Mouse (Mus musculus) kidney, postnatal 0 days (tissue): ENCODE measurements at regions not wholly inside any gene's neighbourhood (a gene's known extent, or its start where the extent isn't known, plus 50 kb on each side); places are given as distances from the start of the nearest gene placed in this dataset.

Experiments used
- ATAC-seq: fragments of 200-750 bp; cut with Nextera tagmentation; replicated peaks from 2 replicates; pipeline ENCODE4 v1.8.0; 2017; ENCODE audit warnings: low read depth, moderate number of reproducible peaks, moderate TSS enrichment, moderate library complexity; ENCODE audit not compliant: low FRiP score
- DNase-seq: peaks from one replicate; pipeline ENCODE4 v3.0.0-alpha.2; 2016; ENCODE audit warnings: low spot score
- H3K27ac ChIP-seq: fragments of 300-500 bp; sonication (generic); 2 replicates; pipeline ENCODE4 v1.5.1; 2014; ENCODE audit warnings: mild to moderate bottlenecking
- H3K27me3 ChIP-seq: fragments of 300-500 bp; sonication (generic); 2 replicates; pipeline ENCODE4 v1.6.1; 2014; ENCODE audit warnings: low read length, mixed read lengths; ENCODE audit not compliant: insufficient read depth
- H3K36me3 ChIP-seq: fragments of 300-500 bp; sonication (generic); 2 replicates; pipeline ENCODE4 v1.6.1; 2014; ENCODE audit warnings: low read length, mixed read lengths; ENCODE audit not compliant: insufficient read depth
- H3K4me1 ChIP-seq: fragments of 300-500 bp; sonication (generic); replicated peaks from 2 replicates; pipeline ENCODE4 v1.6.1; 2014; ENCODE audit warnings: antibody characterized with exemption, low read length, mixed read lengths; ENCODE audit not compliant: insufficient read depth
- H3K4me2 ChIP-seq: fragments of 300-500 bp; sonication (generic); 2 replicates; pipeline ENCODE4 v1.6.1; 2014; ENCODE audit warnings: mild to moderate bottlenecking, low read length, moderate library complexity, mixed read lengths
- H3K4me3 ChIP-seq: fragments of 300-500 bp; sonication (generic); replicated peaks from 2 replicates; pipeline ENCODE4 v1.5.1; 2014; ENCODE audit warnings: low read depth, low read length
- H3K9ac ChIP-seq: fragments of 300-500 bp; sonication (generic); 2 replicates; pipeline ENCODE4 v1.6.1; 2014; ENCODE audit warnings: low read depth, low read length
- H3K9me3 ChIP-seq: fragments of 300-500 bp; sonication (generic); replicated peaks from 2 replicates; pipeline ENCODE4 v1.6.1; 2016; ENCODE audit warnings: low read length, inconsistent platforms, mixed read lengths
- CTCF ChIP-seq: IDR thresholded peaks from 2 replicates; pipeline ENCODE4 v1.5.1; 2016; ENCODE audit warnings: antibody characterized with exemption, low read depth, mild to moderate bottlenecking, moderate library complexity
- WGBS: fragments of 180-500 bp; shearing (Covaris S2); extraction: QIAGEN DNeasy Blood & Tissue Kit; methylation state at CpG from one replicate; pipeline ENCODE4 v1.1.7; 2014; 5-methylcytosine and 5-hydroxymethylcytosine counted together

DNA sequence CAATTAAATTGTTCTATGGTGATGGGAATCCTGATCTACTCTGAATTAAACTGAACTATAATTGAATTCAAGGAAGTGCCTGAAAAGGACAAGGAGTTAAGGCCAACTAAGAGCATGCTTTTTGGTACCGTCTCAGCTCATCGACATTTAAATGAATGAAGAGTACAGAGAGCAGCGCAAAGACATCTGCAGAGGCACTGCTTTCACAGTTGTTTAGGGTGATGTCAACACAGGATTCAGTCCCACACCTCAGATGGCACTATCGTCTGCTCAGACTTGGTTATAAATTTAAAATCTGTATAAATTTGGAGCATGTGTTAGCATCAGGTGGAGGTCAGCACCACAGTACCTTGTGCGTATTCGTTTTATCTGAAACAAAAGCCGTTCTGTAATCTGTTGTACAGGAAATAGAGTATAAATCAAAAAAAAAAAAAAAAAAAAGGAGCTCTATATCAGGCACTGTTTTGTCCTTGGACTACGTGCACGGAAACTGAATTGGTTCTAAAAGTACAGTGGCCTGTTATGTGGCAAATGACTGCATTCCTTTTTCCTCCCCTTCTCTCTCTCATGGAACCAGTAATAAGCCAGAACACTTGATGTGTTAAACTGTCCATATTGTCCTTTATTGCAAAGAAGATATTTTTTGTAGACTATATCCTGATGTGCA, 187.8 kb downstream of the Wdr20rt start:
- 58% methylated on average over 9 of the region's 9 CpGs for WGBS
- no peak overlapping the region for H3K4me3 ChIP-seq
- H3K9me3 ChIP-seq: no peaks in the 10 kb centered on the region
- ATAC-seq (no peak), DNase-seq (no peak)
- H3K9ac ChIP-seq: no peak overlapping the region
- TF ChIP-seq CTCF: no peak
- H3K4me1 ChIP-seq: no peaks in the 10 kb centered on the region
- H3K36me3 ChIP-seq: no peaks in the 10 kb centered on the region
- no peaks in the 10 kb centered on the region for H3K27me3 ChIP-seq
- H3K4me2 ChIP-seq: no peak overlapping the region
- H3K27ac ChIP-seq: no peak overlapping the region

DNA sequence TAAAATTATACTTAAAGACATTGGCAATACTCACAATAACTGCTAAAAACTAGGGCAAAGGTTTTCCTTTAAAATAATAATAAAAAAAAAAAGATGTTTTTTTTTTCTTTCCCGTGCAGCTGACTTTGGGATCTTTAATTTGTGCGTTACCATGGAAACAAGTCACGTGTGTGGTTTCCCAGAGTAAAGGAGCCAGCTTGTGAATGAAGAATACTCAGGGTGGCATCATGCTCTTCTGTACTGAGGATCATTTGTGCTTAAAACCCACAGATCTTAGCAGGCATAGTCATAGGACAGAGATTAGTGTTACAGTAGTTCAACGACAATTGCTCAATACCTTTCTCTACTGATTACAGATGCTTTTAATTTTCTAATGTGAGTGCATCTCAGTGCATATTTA, 189.1 kb downstream of the Wdr20rt start:
- WGBS: 70% methylated on average over 4 of the region's 4 CpGs
- ATAC-seq (no peak), DNase-seq (no peak)
- Histone ChIP-seq H3K9ac (no peak overlapping the region), H3K27me3 (no peaks in the 10 kb centered on the region), H3K36me3 (no peaks in the 10 kb centered on the region), H3K9me3 (no peaks in the 10 kb centered on the region), H3K4me2 (no peak overlapping the region), H3K4me1 (no peaks in the 10 kb centered on the region), H3K27ac (no peak overlapping the region), H3K4me3 (no peak overlapping the region)
- TF ChIP-seq CTCF: no peak

DNA sequence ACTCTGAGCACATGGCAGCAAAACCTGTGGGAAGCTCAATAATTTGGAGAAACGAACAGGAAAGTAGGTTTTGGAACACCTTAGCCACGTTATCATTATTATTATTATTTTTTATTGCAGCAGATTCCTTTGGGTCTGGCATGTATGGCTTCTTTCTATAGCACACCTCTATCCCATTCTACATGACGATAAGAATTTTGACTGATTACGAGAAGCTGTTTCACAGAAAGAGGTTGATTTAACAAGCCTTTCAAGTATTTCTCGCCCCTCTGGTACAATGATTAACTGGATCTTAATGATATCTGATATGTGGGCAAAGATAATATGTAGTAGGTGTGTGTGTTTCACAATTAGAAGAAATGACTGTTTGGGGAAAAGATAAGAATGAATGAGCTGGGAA, 191.6 kb downstream of the Wdr20rt start:
- TF ChIP-seq CTCF: no peak
- DNase-seq (no peak), ATAC-seq (no peak)
- Histone ChIP-seq H3K4me2 (no peak overlapping the region), H3K4me3 (no peak overlapping the region), H3K4me1 (no peaks in the 10 kb centered on the region), H3K27me3 (no peaks in the 10 kb centered on the region), H3K36me3 (no peaks in the 10 kb centered on the region), H3K27ac (no peak overlapping the region), H3K9me3 (no peaks in the 10 kb centered on the region), H3K9ac (no peak overlapping the region)
- WGBS: 66% methylated on average over 5 of the region's 5 CpGs

DNA sequence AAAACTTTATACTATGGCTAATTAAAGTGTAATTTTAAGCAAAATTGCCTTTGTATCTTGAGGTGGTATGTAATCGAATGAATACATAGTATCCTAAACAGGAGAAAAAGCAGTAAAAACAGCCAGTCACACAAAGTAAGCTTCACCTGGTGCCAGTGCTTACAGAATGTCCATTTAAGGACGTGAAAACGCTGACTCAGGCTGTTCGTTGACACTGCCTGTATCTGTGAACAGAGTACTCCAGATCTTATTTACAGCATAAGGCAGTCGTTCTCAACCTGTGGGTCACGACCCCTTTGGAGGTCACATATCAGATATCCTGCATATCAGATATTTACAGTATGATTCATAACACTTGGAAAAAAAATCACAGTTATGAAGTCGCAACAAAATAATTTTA, 194.8 kb downstream of the Wdr20rt start:
- Histone ChIP-seq H3K27ac (no peak overlapping the region), H3K9ac (no peak overlapping the region), H3K27me3 (no peaks in the 10 kb centered on the region), H3K9me3 (no peaks in the 10 kb centered on the region), H3K4me3 (no peak overlapping the region), H3K4me1 (no peaks in the 10 kb centered on the region), H3K36me3 (no peaks in the 10 kb centered on the region), H3K4me2 (no peak overlapping the region)
- ATAC-seq (no peak), DNase-seq (no peak)
- no peak for TF ChIP-seq CTCF
- 62% methylated on average over 7 of the region's 7 CpGs for WGBS

DNA sequence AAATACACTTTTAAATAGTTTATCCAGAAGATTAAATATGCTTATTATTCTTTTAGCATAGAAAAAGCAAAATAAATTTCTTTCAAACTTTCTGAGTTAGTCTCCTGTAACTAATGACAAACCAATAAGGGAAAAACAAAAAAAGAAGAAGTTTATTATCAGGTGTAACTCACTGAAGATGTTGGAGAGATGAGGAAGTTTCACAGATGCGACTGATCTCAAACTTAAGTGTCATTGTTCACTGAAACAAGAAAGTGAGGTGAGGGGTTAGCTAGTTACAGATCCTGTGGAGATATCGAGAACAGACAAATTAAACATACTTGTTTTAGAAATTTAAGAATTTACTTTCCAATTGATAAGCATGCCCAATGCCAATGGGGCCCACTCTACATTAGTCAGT, 199.2 kb downstream of the Wdr20rt start:
- Histone ChIP-seq H3K4me2 (no peak overlapping the region), H3K36me3 (no peaks in the 10 kb centered on the region), H3K27ac (no peak overlapping the region), H3K4me3 (no peak overlapping the region), H3K9me3 (no peaks in the 10 kb centered on the region), H3K9ac (no peak overlapping the region), H3K4me1 (no peaks in the 10 kb centered on the region), H3K27me3 (no peaks in the 10 kb centered on the region)
- no peak for ATAC-seq
- no peak for DNase-seq
- WGBS: 98% methylated on average over 2 of the region's 2 CpGs
- TF ChIP-seq CTCF: no peak

DNA sequence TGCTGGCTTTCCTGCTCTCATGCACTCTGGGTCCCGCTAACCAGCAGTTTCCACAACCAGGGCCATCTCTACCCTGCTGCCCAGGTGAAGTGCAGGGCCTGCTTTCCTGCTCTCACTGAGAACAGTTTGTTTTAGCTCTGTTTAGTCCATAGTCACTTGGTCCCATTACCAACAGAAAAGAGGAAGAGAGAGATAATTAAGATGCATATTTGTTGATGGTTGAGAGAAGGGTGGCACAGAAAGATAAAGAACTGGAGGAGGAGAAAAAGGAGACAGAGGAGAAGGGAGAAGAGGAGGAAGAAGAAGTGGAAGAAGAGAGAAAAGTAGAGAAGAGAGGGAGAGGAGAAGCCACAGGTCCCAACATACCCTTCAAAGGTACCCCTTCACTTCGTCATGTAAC, 200.1 kb downstream of the Wdr20rt start:
- Histone ChIP-seq H3K36me3 (no peaks in the 10 kb centered on the region), H3K9me3 (no peaks in the 10 kb centered on the region), H3K9ac (no peak overlapping the region), H3K27ac (no peak overlapping the region), H3K27me3 (no peaks in the 10 kb centered on the region), H3K4me1 (no peaks in the 10 kb centered on the region), H3K4me2 (no peak overlapping the region), H3K4me3 (no peak overlapping the region)
- WGBS: 87% methylated on average over 2 of the region's 2 CpGs
- TF ChIP-seq CTCF: no peak
- ATAC-seq: no peak
- DNase-seq: no peak

DNA sequence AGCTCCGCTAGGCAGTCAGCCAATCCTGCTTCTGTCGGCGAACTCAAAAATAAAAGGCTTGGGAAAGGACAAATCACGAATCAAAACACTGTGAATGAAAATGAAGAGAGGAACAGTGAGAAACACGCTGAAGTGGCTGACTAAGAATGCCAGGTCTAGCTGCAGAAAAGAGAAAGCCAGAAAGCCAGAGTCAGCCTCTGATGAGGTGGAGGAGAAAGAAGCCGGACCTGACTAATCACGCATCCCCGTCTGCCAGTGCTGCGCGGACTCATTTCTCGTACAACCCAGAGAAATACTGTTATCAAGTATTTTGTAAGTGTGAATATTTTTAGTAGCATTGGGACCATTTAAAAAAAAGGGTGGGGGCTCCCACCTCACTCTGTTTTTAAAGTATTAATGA, 201.6 kb downstream of the Wdr20rt start:
- Histone ChIP-seq H3K4me1 (no peaks in the 10 kb centered on the region), H3K27ac (no peak overlapping the region), H3K4me2 (no peak overlapping the region), H3K9me3 (no peaks in the 10 kb centered on the region), H3K4me3 (no peak overlapping the region), H3K9ac (no peak overlapping the region), H3K36me3 (no peaks in the 10 kb centered on the region), H3K27me3 (no peaks in the 10 kb centered on the region)
- TF ChIP-seq CTCF: no peak
- no peak for ATAC-seq
- 93% methylated on average over 11 of the region's 11 CpGs for WGBS
- DNase-seq: no peak
